Mouse (Mus musculus) limb, embryonic 10.5 days (tissue): ENCODE results near the gene Zdhhc1. TPM values are rescaled to one million over a fixed set of nuclear protein-coding genes. Genes with fewer than 3 reads are reported as not detected.

Source experiments
- DNase-seq: peaks from one replicate; pipeline ENCODE4 v3.0.0-alpha.2; 2017; ENCODE audit warnings: low spot score
- H3K27ac ChIP-seq: fragments of 300-500 bp; sonication (generic); 2 replicates; pipeline ENCODE4 v1.5.1; 2016; ENCODE audit warnings: mild to moderate bottlenecking
- H3K27me3 ChIP-seq: fragments of 300-500 bp; sonication (generic); 2 replicates; pipeline ENCODE4 v1.6.1; 2016; ENCODE audit warnings: low read depth, mild to moderate bottlenecking; ENCODE audit not compliant: poor library complexity, severe bottlenecking
- H3K36me3 ChIP-seq: fragments of 300-500 bp; sonication (generic); 2 replicates; pipeline ENCODE4 v1.6.1; 2016; ENCODE audit warnings: mild to moderate bottlenecking, moderate library complexity
- H3K4me1 ChIP-seq: fragments of 300-500 bp; sonication (generic); 2 replicates; pipeline ENCODE4 v1.6.1; 2016
- H3K4me3 ChIP-seq: fragments of 300-500 bp; sonication (generic); 2 replicates; pipeline ENCODE4 v1.5.1; 2016; ENCODE audit warnings: mild to moderate bottlenecking, moderate library complexity
- H3K9me3 ChIP-seq: fragments of 300-500 bp; sonication (generic); replicated peaks from 2 replicates; pipeline ENCODE4 v1.6.1; 2016; ENCODE audit warnings: mild to moderate bottlenecking
- WGBS: fragments of 180-500 bp; shearing (Covaris S2); methylation state at CpG from one replicate; pipeline ENCODE4 v1.1.7; 2016; 5-methylcytosine and 5-hydroxymethylcytosine counted together
- polyA plus RNA-seq: library from polyadenylated mRNA; unstranded; fragments of >200 nt; fragmentation: Nextera tagmentation; extraction: Ambion mirVana; gene quantifications from 2 replicates; pipeline ENCODE4 v1.2.1, GENCODE M21; 2016

Zdhhc1 gene
- polyA plus RNA-seq, 1 experiment from 2014 or later: 25.3 TPM

GRCm38 (mm10) chr8:105529271-105529670 lies 32.6 kb upstream of the Zdhhc1 start:
- no peak for DNase-seq
- Histone ChIP-seq H3K4me1 (peaks cover 32% of the 10 kb centered on the region), H3K4me3 (no peak overlapping the region), H3K9me3 (no peaks in the 10 kb centered on the region), H3K27me3 (no peaks in the 10 kb centered on the region), H3K27ac (no peak overlapping the region), H3K36me3 (peaks cover 51% of the 10 kb centered on the region)
- WGBS: 88% methylated on average over 3 of the region's 3 CpGs

- peaks cover 27% of the 10 kb centered on the region for H3K4me1 ChIP-seq
- H3K4me3 ChIP-seq: no peak overlapping the region
- H3K27me3 ChIP-seq: no peaks in the 10 kb centered on the region
- peaks cover 61% of the 10 kb centered on the region for H3K36me3 ChIP-seq
- WGBS: 93% methylated on average over 1 of the region's 1 CpGs
- H3K27ac ChIP-seq: no peak overlapping the region
- H3K9me3 ChIP-seq: no peaks in the 10 kb centered on the region
- DNase-seq: no peak
Measured at GRCm38 (mm10) chr8:105528206-105528605, 31.5 kb upstream of the Zdhhc1 start.

GRCm38 (mm10) chr8:105527110-105527509 lies 30.4 kb upstream of the Zdhhc1 start:
- Histone ChIP-seq H3K9me3 (no peaks in the 10 kb centered on the region), H3K27ac (no peak overlapping the region), H3K4me3 (no peak overlapping the region), H3K4me1 (peaks cover 36% of the 10 kb centered on the region), H3K36me3 (peaks cover 72% of the 10 kb centered on the region), H3K27me3 (no peaks in the 10 kb centered on the region)
- WGBS: 83% methylated on average over 2 of the region's 2 CpGs
- no peak for DNase-seq

- WGBS: 45% methylated on average over 9 of the region's 9 CpGs
- Histone ChIP-seq H3K36me3 (peaks cover 64% of the 10 kb centered on the region), H3K27me3 (no peaks in the 10 kb centered on the region), H3K4me1 (peaks cover 60% of the 10 kb centered on the region), H3K27ac (peak overlapping the region; percentile 99; the same call in 1 of the 2 replicates), H3K9me3 (no peaks in the 10 kb centered on the region), H3K4me3 (no peak overlapping the region)
- DNase-seq: no peak
Measured at GRCm38 (mm10) chr8:105522890-105523289, 26.2 kb upstream of the Zdhhc1 start.

GRCm38 (mm10) chr8:105521995-105522769 lies 25.5 kb upstream of the Zdhhc1 start:
- Histone ChIP-seq H3K36me3 (peaks cover 61% of the 10 kb centered on the region), H3K4me1 (peaks cover 67% of the 10 kb centered on the region), H3K27ac (peak overlapping the region; percentile 99), H3K27me3 (no peaks in the 10 kb centered on the region), H3K4me3 (0 out of 2 replicates have a peak overlapping the region, but pooled peaks have one; percentile 14), H3K9me3 (no peaks in the 10 kb centered on the region)
- peak; percentile 42 for DNase-seq
- WGBS: 73% methylated on average over 21 of the region's 21 CpGs

- 3% methylated on average over 3 of the region's 3 CpGs for WGBS
- peaks cover 74% of the 10 kb centered on the region for H3K4me1 ChIP-seq
- peaks cover 56% of the 10 kb centered on the region for H3K36me3 ChIP-seq
- peak; percentile 58 for DNase-seq
- H3K4me3 ChIP-seq: peak overlapping the region; percentile 97
- H3K27ac ChIP-seq: peak overlapping the region; percentile 99
- no peaks in the 10 kb centered on the region for H3K27me3 ChIP-seq
- no peaks in the 10 kb centered on the region for H3K9me3 ChIP-seq
Measured at GRCm38 (mm10) chr8:105521061-105521460, 24.4 kb upstream of the Zdhhc1 start.

- Histone ChIP-seq H3K36me3 (peaks cover 52% of the 10 kb centered on the region), H3K9me3 (no peaks in the 10 kb centered on the region), H3K4me3 (peak overlapping the region; percentile 97), H3K27me3 (no peaks in the 10 kb centered on the region), H3K27ac (peak overlapping the region; percentile 99), H3K4me1 (peaks cover 79% of the 10 kb centered on the region)
- 27% methylated on average over 5 of the region's 5 CpGs for WGBS
- peak; percentile 39 for DNase-seq
Measured at GRCm38 (mm10) chr8:105520521-105520920, 23.8 kb upstream of the Zdhhc1 start.

- Histone ChIP-seq H3K27ac (peak overlapping the region; percentile 99), H3K27me3 (peaks cover 8% of the 10 kb centered on the region), H3K4me3 (peak overlapping the region; percentile 97), H3K36me3 (peaks cover 43% of the 10 kb centered on the region), H3K4me1 (peaks cover 88% of the 10 kb centered on the region), H3K9me3 (no peaks in the 10 kb centered on the region)
- 0% methylated on average over 2 of the region's 2 CpGs for WGBS
- peak; percentile 87 for DNase-seq
Measured at GRCm38 (mm10) chr8:105519591-105519990, 22.9 kb upstream of the Zdhhc1 start.

- H3K4me1 ChIP-seq: peaks cover 96% of the 10 kb centered on the region
- peak within 1 kb of the TSS; percentile 97 for H3K4me3 ChIP-seq
- WGBS: under 1% methylated on average over 68 of the region's 68 CpGs
- H3K36me3 ChIP-seq: peaks cover 34% of the 10 kb centered on the region
- DNase-seq: peak; percentile 88
- H3K27me3 ChIP-seq: peaks cover 9% of the 10 kb centered on the region
- H3K27ac ChIP-seq: peak within 1 kb of the TSS; percentile 99
- H3K9me3 ChIP-seq: no peaks in the 10 kb centered on the region
Measured at GRCm38 (mm10) chr8:105518436-105519313, 22.0 kb upstream of the Zdhhc1 start, which contains the start of gene Hsd11b2. TSS of gene Hsd11b2 (plus strand) at chr8:105518755.

- peak overlapping the region; percentile 97 for H3K4me3 ChIP-seq
- H3K27me3 ChIP-seq: peaks cover 9% of the 10 kb centered on the region
- DNase-seq: peak; percentile 35
Measured at GRCm38 (mm10) chr8:105517346-105517745, 20.6 kb upstream of the Zdhhc1 start.

GRCm38 (mm10) chr8:105516018-105516645 lies 19.4 kb upstream of the Zdhhc1 start:
- peak; percentile 90 for DNase-seq
- Histone ChIP-seq H3K27me3 (peaks cover 9% of the 10 kb centered on the region), H3K36me3 (peaks cover 9% of the 10 kb centered on the region; the same call in 1 of the 2 replicates), H3K27ac (peak overlapping the region; percentile 99), H3K4me3 (peak overlapping the region; percentile 35; the same call in 1 of the 2 replicates), H3K4me1 (peaks cover 74% of the 10 kb centered on the region), H3K9me3 (no peaks in the 10 kb centered on the region)
- 8% methylated on average over 12 of the region's 12 CpGs for WGBS

More at GRCm38 (mm10) chr8:105517346-105517745, 20.6 kb upstream of the Zdhhc1 start:
- 43% methylated on average over 8 of the region's 8 CpGs for WGBS
- H3K36me3 ChIP-seq: peaks cover 20% of the 10 kb centered on the region
- peaks cover 87% of the 10 kb centered on the region for H3K4me1 ChIP-seq
- H3K9me3 ChIP-seq: no peaks in the 10 kb centered on the region
- H3K27ac ChIP-seq: peak overlapping the region; percentile 99

- 81% methylated on average over 5 of the region's 5 CpGs for WGBS
- Histone ChIP-seq H3K4me3 (no peak overlapping the region), H3K27me3 (peaks cover 9% of the 10 kb centered on the region), H3K27ac (peak overlapping the region; percentile 48), H3K4me1 (peaks cover 72% of the 10 kb centered on the region), H3K36me3 (no peaks in the 10 kb centered on the region), H3K9me3 (no peaks in the 10 kb centered on the region)
- DNase-seq: no peak
Measured at GRCm38 (mm10) chr8:105514656-105515055, 18.0 kb upstream of the Zdhhc1 start.
